Mouse (Mus musculus) cerebellum, adult 2 months (tissue): ENCODE data around the gene Pde9a. TPM values are rescaled to one million over a fixed set of nuclear protein-coding genes. Genes with fewer than 3 reads are reported as not detected.

Experiments used
- DNase-seq, 2 experiments: peaks; one replicate each; pipeline ENCODE4 v3.0.0; 2021
- H3K27ac ChIP-seq: fragments of 200-500 bp; 2 replicates; pipeline ENCODE4 v1.5.1; 2012; ENCODE audit warnings: low read length, control low read depth, inconsistent platforms; ENCODE audit not compliant: insufficient read depth
- H3K27me3 ChIP-seq: fragments of 200-500 bp; 2 replicates; pipeline ENCODE4 v1.6.1; 2012; ENCODE audit warnings: inconsistent platforms, mild to moderate bottlenecking, low read length, moderate library complexity; ENCODE audit not compliant: control insufficient read depth, insufficient read depth
- H3K4me1 ChIP-seq: fragments of 200-500 bp; 2 replicates; pipeline ENCODE4 v1.6.1; 2011; ENCODE audit warnings: low read length; ENCODE audit not compliant: control insufficient read depth, insufficient read depth
- H3K4me3 ChIP-seq: fragments of 200-500 bp; replicated peaks from 2 replicates; pipeline ENCODE3; 2011; ENCODE audit warnings: mild to moderate bottlenecking, low read depth, low read length, control low read depth; ENCODE audit not compliant: insufficient read depth
- CTCF ChIP-seq: fragments of 200-500 bp; IDR thresholded peaks from 2 replicates; pipeline ENCODE4 v1.5.1; 2011; ENCODE audit warnings: low read depth, mild to moderate bottlenecking, control low read depth, low read length, moderate library complexity, borderline replicate concordance; ENCODE audit not compliant: insufficient read depth
- POLR2A ChIP-seq: fragments of 200-500 bp; IDR thresholded peaks from 2 replicates; pipeline ENCODE4 v1.6.1; 2011; ENCODE audit warnings: low read length, control low read depth, borderline replicate concordance; ENCODE audit not compliant: insufficient read depth
- WGBS: fragments of 180-500 bp; shearing (Covaris S2); methylation state at CpG from one replicate; pipeline ENCODE4 v1.1.7; 2018; 5-methylcytosine and 5-hydroxymethylcytosine counted together
- polyA plus RNA-seq: library from polyadenylated mRNA; depleted of rRNA; stranded (reverse); fragments of >200 nt; gene quantifications from 2 replicates; pipeline ENCODE4 v1.2.3, GENCODE M21; 2012

Pde9a gene
- polyA plus RNA-seq, 1 experiment: 83.1 TPM

GRCm38 (mm10) chr17:31424358-31424757 is 38.3 kb downstream of the Pde9a start:
- TF ChIP-seq CTCF (no peak), POLR2A (no peak)
- Histone ChIP-seq H3K4me3 (no peak overlapping the region), H3K4me1 (peaks cover 23% of the 10 kb centered on the region), H3K27me3 (no peaks in the 10 kb centered on the region), H3K27ac (no peak overlapping the region)
- no peak for DNase-seq
- WGBS: 80% methylated on average over 4 of the region's 4 CpGs

- DNase-seq: no peak
- 63% methylated on average over 8 of the region's 8 CpGs for WGBS
- Histone ChIP-seq H3K4me1 (peaks cover 18% of the 10 kb centered on the region), H3K27me3 (no peaks in the 10 kb centered on the region), H3K4me3 (no peak overlapping the region), H3K27ac (no peak overlapping the region)
- TF ChIP-seq CTCF (no peak), POLR2A (no peak)
Measured at GRCm38 (mm10) chr17:31424798-31425197, 38.8 kb downstream of the Pde9a start.

- Histone ChIP-seq H3K27ac (no peak overlapping the region), H3K4me3 (no peak overlapping the region), H3K4me1 (peaks cover 6% of the 10 kb centered on the region), H3K27me3 (no peaks in the 10 kb centered on the region)
- TF ChIP-seq CTCF: no peak
- no peak for TF ChIP-seq POLR2A
- WGBS: 72% methylated on average over 13 of the region's 13 CpGs
- no peak for DNase-seq
Measured at GRCm38 (mm10) chr17:31425827-31426698, 40.1 kb downstream of the Pde9a start.

- no peak for DNase-seq
- H3K4me1 ChIP-seq: peaks cover 10% of the 10 kb centered on the region
- TF ChIP-seq CTCF: peak; percentile 45; the same call in 1 of the 2 replicates
- no peak for TF ChIP-seq POLR2A
- no peak overlapping the region for H3K4me3 ChIP-seq
- no peak overlapping the region for H3K27ac ChIP-seq
- 98% methylated on average over 2 of the region's 2 CpGs for WGBS
- H3K27me3 ChIP-seq: no peaks in the 10 kb centered on the region
Measured at GRCm38 (mm10) chr17:31429402-31429801, 43.4 kb downstream of the Pde9a start.

GRCm38 (mm10) chr17:31432878-31433281 is 46.9 kb downstream of the Pde9a start:
- DNase-seq: no peak
- Histone ChIP-seq H3K4me1 (peaks cover 14% of the 10 kb centered on the region), H3K27me3 (no peaks in the 10 kb centered on the region), H3K27ac (no peak overlapping the region), H3K4me3 (no peak overlapping the region)
- 74% methylated on average over 5 of the region's 5 CpGs for WGBS
- TF ChIP-seq POLR2A (no peak), CTCF (no peak)

- no peak overlapping the region for H3K27ac ChIP-seq
- WGBS: 50% methylated on average over 13 of the region's 13 CpGs
Measured at GRCm38 (mm10) chr17:31433401-31433928, 47.5 kb downstream of the Pde9a start.

GRCm38 (mm10) chr17:31433978-31434797 is 48.2 kb downstream of the Pde9a start:
- WGBS: 41% methylated on average over 16 of the region's 16 CpGs
- peaks cover 14% of the 10 kb centered on the region for H3K4me1 ChIP-seq
- no peaks in the 10 kb centered on the region for H3K27me3 ChIP-seq
- no peak for DNase-seq
- TF ChIP-seq POLR2A: no peak
- TF ChIP-seq CTCF: no peak
- H3K4me3 ChIP-seq: no peak overlapping the region
- H3K27ac ChIP-seq: no peak overlapping the region

More at GRCm38 (mm10) chr17:31433401-31433928, 47.5 kb downstream of the Pde9a start:
- no peak for TF ChIP-seq CTCF
- no peak for TF ChIP-seq POLR2A
- no peaks in the 10 kb centered on the region for H3K27me3 ChIP-seq
- H3K4me1 ChIP-seq: peaks cover 14% of the 10 kb centered on the region
- no peak for DNase-seq
- no peak overlapping the region for H3K4me3 ChIP-seq
